Mouse (Mus musculus): ENCODE data around the gene 1700024P04Rik. TPM values are rescaled to one million over a fixed set of nuclear protein-coding genes. Genes with fewer than 3 reads are reported as not detected.
"Not testable (repeated sequence)": the region's sequence is repeated elsewhere in the genome, so short reads cannot be mapped to it uniquely, and the experiment has no call there.

The 1700024P04Rik gene
- polyA plus RNA-seq, 1 experiment from 2014 or later: not detected

DNA sequence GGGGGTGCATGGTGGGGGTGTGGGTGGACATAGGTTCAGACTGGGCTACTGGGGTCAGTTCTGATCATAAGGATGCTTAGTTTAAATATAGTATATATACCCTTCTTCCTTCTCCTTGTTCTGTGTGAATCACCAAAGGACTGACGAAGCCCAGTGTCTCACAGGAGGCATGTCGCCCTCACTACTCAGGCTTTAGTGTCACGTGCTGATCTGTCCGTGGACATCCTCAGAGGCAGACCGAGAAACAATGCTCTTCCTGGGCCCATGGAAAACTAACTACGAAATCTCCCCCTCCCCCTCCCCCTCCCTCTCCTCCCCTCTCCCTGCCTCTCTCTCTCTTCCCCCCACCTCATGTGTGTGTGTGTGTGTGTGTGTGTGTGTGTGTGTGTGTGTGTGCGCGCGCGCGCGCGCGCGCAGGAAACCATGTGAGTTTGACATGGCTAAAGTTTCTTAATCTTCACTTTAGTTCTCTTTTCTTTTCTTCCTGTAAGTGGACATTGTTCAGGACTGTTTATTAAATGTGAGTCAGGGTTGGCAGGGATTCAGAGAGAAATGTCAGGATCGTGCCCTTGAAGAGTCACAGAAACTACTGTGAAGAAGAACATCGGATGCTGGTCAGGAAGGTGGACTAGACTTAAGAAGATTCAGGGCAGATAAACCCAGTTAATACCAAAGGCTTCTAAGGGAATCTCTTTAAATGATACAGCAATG lies 22.2 kb upstream of the 1700024P04Rik start:
- no peaks in the 10 kb centered on the region for H3K36me3 ChIP-seq
- no peak overlapping the region for H3K27ac ChIP-seq (replicated peaks)
- H3K27me3 ChIP-seq: no peaks in the 10 kb centered on the region
- no peak overlapping the region for H3K9ac ChIP-seq
- no peak overlapping the region for H3K4me3 ChIP-seq
- H3K9me3 ChIP-seq: no peaks in the 10 kb centered on the region
- no peak overlapping the region for H3K4me2 ChIP-seq
- ATAC-seq (ENCODE audit: low FRiP score, low read depth): no peak; the same call in 1 of the 2 replicates
- no peaks in the 10 kb centered on the region for H3K4me1 ChIP-seq (replicated peaks)
- 89% methylated on average over 17 of the region's 17 CpGs for WGBS

DNA sequence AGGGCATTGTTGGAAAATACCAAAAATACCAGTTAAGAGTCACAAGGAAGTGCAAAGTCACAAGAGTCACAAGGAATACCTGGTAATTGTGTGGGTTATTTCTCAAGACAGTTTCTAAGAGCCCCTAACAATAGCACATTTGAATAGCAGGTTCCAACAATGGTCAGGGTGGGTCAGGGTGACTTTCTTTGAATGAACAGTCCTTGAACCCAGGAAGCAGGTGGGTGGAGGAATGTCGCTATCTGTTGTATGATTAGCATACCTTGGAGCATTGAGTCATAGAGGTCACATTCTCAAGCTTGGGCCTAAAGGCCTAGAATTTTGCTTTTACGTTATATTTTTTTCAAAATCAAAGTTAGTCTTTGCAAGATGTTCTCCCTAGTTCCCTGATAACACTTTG lies 17.3 kb upstream of the 1700024P04Rik start:
- ATAC-seq (ENCODE audit: low FRiP score, low read depth); H3K4me2 ChIP-seq; H3K4me1 ChIP-seq (replicated peaks); H3K27me3 ChIP-seq; H3K9ac ChIP-seq; H3K36me3 ChIP-seq; H3K9me3 ChIP-seq; H3K27ac ChIP-seq (replicated peaks); H3K4me3 ChIP-seq: not testable (repeated sequence)
- WGBS: 91% methylated on average over 2 of the region's 2 CpGs

GRCm38 (mm10) chr13:98997025-98997424 lies 12.7 kb upstream of the 1700024P04Rik start:
- Histone ChIP-seq H3K27ac (replicated peaks) (no peak overlapping the region), H3K36me3 (no peaks in the 10 kb centered on the region), H3K4me1 (replicated peaks) (no peaks in the 10 kb centered on the region), H3K4me2 (no peak overlapping the region), H3K4me3 (no peak overlapping the region), H3K9me3 (no peaks in the 10 kb centered on the region), H3K9ac (no peak overlapping the region), H3K27me3 (no peaks in the 10 kb centered on the region)
- 62% methylated on average over 5 of the region's 5 CpGs for WGBS
- ATAC-seq (ENCODE audit: low FRiP score, low read depth): no peak

DNA sequence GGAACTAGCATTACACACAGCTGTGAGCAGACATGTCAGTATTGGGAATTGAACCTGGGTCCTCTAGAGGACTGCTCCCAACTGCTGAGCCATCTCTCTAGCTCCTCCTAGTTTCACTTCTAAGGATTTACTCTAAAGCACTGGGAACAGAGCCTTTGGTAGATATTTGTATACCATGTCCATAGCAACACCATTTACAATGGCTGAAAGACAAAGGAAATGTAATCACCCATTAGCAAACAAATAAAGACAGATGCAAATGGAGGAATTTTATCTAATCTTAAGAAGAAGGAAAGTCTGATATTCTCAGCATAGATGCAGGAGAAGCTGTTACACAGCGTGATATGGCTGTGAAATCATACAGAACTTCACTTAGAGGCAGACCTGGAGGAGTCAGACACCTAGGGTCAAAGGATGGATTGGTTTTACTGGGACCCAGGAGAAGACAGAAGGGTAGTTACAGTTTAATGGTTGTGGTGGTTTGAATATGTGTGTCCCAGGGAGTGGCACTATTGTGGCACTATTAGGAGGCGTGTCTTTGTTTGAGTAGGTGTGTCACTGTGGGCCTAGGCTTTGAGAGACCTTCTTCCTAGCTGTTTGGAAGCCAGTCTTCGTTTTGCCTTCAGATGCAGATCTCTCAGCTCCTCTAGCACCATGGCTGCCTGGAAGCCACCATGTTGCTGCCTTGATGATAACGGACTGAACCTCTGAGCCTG lies 7.1 kb downstream of the 1700024P04Rik start:
- WGBS: 90% methylated on average over 4 of the region's 4 CpGs
- Histone ChIP-seq H3K4me3 (no peak overlapping the region), H3K36me3 (no peaks in the 10 kb centered on the region), H3K9me3 (no peaks in the 10 kb centered on the region), H3K27ac (replicated peaks) (no peak overlapping the region), H3K9ac (no peak overlapping the region), H3K4me2 (no peak overlapping the region), H3K4me1 (replicated peaks) (no peaks in the 10 kb centered on the region), H3K27me3 (no peaks in the 10 kb centered on the region)
- ATAC-seq (ENCODE audit: low FRiP score, low read depth): no peak

DNA sequence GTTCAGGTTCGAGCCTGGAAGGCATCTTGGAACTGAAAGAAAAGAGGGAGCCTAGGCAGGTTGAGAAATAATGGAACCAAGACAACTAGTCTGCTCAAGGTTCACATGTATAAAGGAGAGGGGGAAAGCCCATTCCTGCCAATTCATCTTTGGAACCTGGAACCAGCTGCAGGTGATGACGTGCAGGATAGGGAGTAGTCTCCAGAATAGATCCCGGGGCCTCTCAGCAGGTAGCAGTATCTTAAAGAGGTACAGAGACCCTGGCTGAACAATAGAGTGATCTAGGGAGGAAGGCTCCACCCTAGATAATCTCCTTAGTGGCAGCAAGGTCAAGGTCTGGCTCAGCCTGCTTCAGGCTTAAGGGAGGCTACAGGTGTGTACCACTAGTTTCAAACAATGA lies 8.3 kb downstream of the 1700024P04Rik start:
- H3K4me3 ChIP-seq: not testable (repeated sequence)

DNA sequence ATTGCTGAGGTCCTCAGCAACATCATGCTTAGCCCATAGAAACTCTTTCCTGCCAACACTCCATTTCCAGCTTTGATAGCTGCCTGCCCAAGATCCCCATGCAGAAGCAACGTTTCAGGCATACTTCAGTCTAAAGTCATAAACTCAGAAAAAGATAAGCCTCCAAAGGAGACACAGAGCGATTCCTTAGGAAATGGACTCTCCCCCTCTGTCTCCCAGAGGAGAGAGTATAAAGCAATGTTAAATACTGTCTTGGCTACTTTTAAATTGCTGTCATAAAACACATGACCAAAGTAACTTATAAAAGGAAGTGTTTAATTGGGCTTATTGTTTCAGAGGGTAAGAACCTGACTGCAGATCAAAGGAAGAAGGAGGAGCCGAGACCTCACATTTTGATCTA lies 12.3 kb downstream of the 1700024P04Rik start:
- Histone ChIP-seq H3K36me3 (no peaks in the 10 kb centered on the region), H3K4me1 (replicated peaks) (no peaks in the 10 kb centered on the region), H3K9me3 (no peaks in the 10 kb centered on the region), H3K4me2 (no peak overlapping the region), H3K9ac (no peak overlapping the region), H3K4me3 (no peak overlapping the region), H3K27me3 (no peaks in the 10 kb centered on the region), H3K27ac (replicated peaks) (no peak overlapping the region)
- 91% methylated on average over 3 of the region's 3 CpGs for WGBS
- no peak for ATAC-seq (ENCODE audit: low FRiP score, low read depth)

More for the DNA sequence above, 8.3 kb downstream of the 1700024P04Rik start:
- H3K36me3 ChIP-seq; H3K27ac ChIP-seq (replicated peaks); H3K4me1 ChIP-seq (replicated peaks); H3K9ac ChIP-seq; H3K9me3 ChIP-seq; H3K27me3 ChIP-seq; ATAC-seq (ENCODE audit: low FRiP score, low read depth); H3K4me2 ChIP-seq: not testable (repeated sequence)
- WGBS: 70% methylated on average over 3 of the region's 3 CpGs

DNA sequence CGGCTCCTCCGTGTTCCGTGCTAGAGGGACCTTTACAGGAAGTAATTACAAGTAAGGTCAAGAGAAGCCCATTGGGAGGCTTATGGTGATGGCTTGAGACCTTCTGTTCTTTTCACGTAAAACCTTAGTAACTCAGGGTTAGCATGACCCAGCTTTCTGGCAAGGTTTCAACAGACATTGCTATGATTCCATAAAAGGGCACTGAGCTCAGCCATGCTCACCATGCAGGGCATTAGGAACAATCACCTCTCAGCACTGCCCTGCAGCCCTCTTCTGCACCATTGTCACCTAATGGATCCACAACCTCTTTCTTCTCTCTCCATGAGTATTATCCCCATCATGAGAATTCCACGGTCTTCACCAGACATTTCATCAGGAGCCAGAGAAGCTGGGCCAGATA lies 12.7 kb downstream of the 1700024P04Rik start:
- Histone ChIP-seq H3K27ac (replicated peaks) (no peak overlapping the region), H3K4me1 (replicated peaks) (no peaks in the 10 kb centered on the region), H3K4me2 (no peak overlapping the region), H3K27me3 (no peaks in the 10 kb centered on the region), H3K9ac (no peak overlapping the region), H3K9me3 (no peaks in the 10 kb centered on the region), H3K36me3 (no peaks in the 10 kb centered on the region), H3K4me3 (no peak overlapping the region)
- ATAC-seq (ENCODE audit: low FRiP score, low read depth): no peak
- 67% methylated on average over 5 of the region's 5 CpGs for WGBS

DNA sequence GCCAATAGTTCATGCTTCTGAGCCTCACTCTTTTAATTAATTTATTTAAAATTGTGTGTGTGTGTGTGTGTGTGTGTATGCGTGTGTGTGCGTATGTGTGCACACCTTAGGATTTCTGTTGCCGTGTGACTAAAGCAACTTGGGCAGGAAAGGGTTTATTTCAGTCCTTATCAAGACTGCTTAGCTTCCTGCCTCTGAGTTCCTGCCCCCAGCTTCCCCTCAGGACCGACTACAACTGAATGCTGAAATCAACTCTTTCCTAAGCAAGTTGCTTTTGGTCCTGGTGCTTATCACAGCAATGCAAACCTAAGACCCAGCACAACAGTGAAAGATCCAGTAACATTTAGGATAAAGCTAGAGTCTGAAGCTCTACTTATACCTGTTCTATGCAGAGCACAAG lies 15.8 kb downstream of the 1700024P04Rik start:
- WGBS: 84% methylated on average over 4 of the region's 4 CpGs
- Histone ChIP-seq H3K9me3 (no peaks in the 10 kb centered on the region), H3K36me3 (no peaks in the 10 kb centered on the region), H3K4me1 (replicated peaks) (no peaks in the 10 kb centered on the region), H3K27ac (replicated peaks) (no peak overlapping the region), H3K27me3 (no peaks in the 10 kb centered on the region), H3K9ac (no peak overlapping the region), H3K4me2 (no peak overlapping the region), H3K4me3 (no peak overlapping the region)
- no peak for ATAC-seq (ENCODE audit: low FRiP score, low read depth)

DNA sequence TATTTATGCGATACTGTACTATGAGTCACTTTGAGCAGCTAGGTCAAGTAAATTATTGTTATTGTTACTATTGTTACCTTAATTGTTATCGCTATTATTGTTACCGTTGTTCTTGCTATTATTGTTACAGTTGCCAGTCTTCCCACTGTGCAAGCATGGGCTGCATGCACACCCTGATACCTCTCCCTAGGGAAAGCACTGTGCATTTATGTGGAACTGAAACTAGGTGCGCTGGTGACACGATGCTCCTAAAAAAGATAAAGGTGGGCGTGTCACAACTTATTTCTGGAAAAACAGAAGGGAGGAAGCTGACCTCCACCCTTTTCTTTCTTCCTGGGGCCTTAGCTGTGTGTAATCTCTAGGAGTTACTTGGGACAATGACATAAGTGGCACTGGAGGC lies 16.4 kb downstream of the 1700024P04Rik start:
- Histone ChIP-seq H3K4me3 (no peak overlapping the region), H3K36me3 (no peaks in the 10 kb centered on the region), H3K27me3 (no peaks in the 10 kb centered on the region), H3K9me3 (no peaks in the 10 kb centered on the region), H3K27ac (replicated peaks) (no peak overlapping the region), H3K4me1 (replicated peaks) (no peaks in the 10 kb centered on the region), H3K9ac (no peak overlapping the region), H3K4me2 (no peak overlapping the region)
- WGBS: 87% methylated on average over 6 of the region's 6 CpGs
- no peak for ATAC-seq (ENCODE audit: low FRiP score, low read depth)

- ATAC-seq (ENCODE audit: low FRiP score, low read depth): no peak
- Histone ChIP-seq H3K9ac (no peak overlapping the region), H3K4me2 (no peak overlapping the region), H3K27me3 (no peaks in the 10 kb centered on the region), H3K36me3 (no peaks in the 10 kb centered on the region), H3K4me3 (no peak overlapping the region), H3K27ac (replicated peaks) (no peak overlapping the region), H3K9me3 (no peaks in the 10 kb centered on the region), H3K4me1 (replicated peaks) (no peaks in the 10 kb centered on the region)
- WGBS: 79% methylated on average over 5 of the region's 5 CpGs
Observed at GRCm38 (mm10) chr13:98966583-98966982, 17.8 kb downstream of the 1700024P04Rik start.

DNA sequence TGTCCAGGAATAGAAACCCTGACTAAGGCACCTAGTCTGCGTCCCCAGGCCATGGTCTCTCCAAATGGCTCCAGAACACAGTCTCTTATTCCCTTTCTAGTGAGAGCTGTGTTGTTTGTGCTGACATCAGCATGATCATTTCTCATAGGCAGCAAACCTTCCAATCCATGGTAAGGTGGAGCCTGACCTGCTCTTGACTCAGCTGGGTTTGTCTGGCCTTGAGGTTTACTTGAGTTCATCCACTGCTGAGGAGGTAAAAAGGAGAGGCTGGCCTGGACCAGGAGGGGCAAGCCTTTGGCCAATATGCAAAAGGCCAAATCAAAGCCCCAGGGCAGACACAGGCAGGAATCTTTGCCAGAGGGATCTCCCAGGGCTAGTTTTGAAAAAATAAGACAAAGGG lies 20.8 kb downstream of the 1700024P04Rik start:
- Histone ChIP-seq H3K27ac (replicated peaks) (no peak overlapping the region), H3K9ac (no peak overlapping the region), H3K4me2 (no peak overlapping the region), H3K4me1 (replicated peaks) (no peaks in the 10 kb centered on the region), H3K27me3 (no peaks in the 10 kb centered on the region), H3K36me3 (no peaks in the 10 kb centered on the region), H3K9me3 (no peaks in the 10 kb centered on the region), H3K4me3 (no peak overlapping the region)
- WGBS: 89% methylated on average over 1 of the region's 1 CpGs
- ATAC-seq (ENCODE audit: low FRiP score, low read depth): no peak

GRCm38 (mm10) chr13:98958177-98958576 lies 26.2 kb downstream of the 1700024P04Rik start:
- Histone ChIP-seq H3K4me2 (no peak overlapping the region), H3K36me3 (no peaks in the 10 kb centered on the region), H3K27ac (replicated peaks) (no peak overlapping the region), H3K27me3 (no peaks in the 10 kb centered on the region), H3K4me1 (replicated peaks) (no peaks in the 10 kb centered on the region), H3K9ac (no peak overlapping the region), H3K9me3 (no peaks in the 10 kb centered on the region), H3K4me3 (no peak overlapping the region)
- no peak for ATAC-seq (ENCODE audit: low FRiP score, low read depth)
- 30% methylated on average over 2 of the region's 2 CpGs for WGBS

All from hindbrain, embryonic 15.5 days (tissue).